Mouse (Mus musculus) gastrocnemius, postnatal 36 days (tissue): ENCODE measurements around the gene Ccdc86. TPM values are rescaled to one million over a fixed set of nuclear protein-coding genes. Genes with fewer than 3 reads are reported as not detected.

Experiments
- DNase-seq, 2 experiments: peaks; one replicate each; pipeline ENCODE4 v3.0.0; 2022
- intact Hi-C: fragments of 180-260 bp; cut with DNase I; formaldehyde crosslinking; loops from one replicate; pipeline ENCODE4 v1.15.1; 2025
- total RNA-seq, 2 experiments: library from RNA; stranded (reverse); gene quantifications; 2 replicates each; pipeline ENCODE4 v1.2.3; 2021

Gene Ccdc86
- total RNA-seq, 2 experiments from 2014 or later = 14.7 to 15.2 TPM

- DNase-seq = no peak
- intact Hi-C loops = no loop called here
Observed at GRCm38 (mm10) chr19:10918321-10918991, 30.6 kb downstream of the Ccdc86 start.

GRCm38 (mm10) chr19:10916506-10916905 lies 32.6 kb downstream of the Ccdc86 start:
- DNase-seq = no peak
- intact Hi-C loops = no loop called here

DNA sequence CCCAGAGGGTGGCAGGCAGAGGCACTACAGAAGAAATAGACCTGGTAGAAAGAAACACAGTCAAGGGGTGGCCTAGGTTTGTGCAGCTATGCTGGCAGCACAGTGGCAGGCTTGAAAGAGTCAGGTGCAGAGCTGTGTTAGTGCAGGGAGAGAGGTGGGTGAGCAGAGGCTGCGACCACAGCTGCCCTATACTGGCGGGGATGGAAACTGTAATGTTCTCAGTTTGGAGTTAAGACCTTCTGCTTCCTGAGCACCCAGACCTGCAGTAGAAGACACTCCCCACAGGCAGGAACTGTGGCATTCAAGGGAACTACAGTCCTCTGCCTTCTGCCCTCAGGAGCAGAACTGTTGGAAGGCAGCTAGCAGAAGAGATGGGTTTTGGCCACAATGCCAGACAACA lies 34.2 kb downstream of the Ccdc86 start:
- no peak for DNase-seq
- intact Hi-C loops = loop anchor here (5.0 kb wide), 2 partner anchors 32 to 47 kb away; partner anchors contain the start of gene Ccdc86

DNA sequence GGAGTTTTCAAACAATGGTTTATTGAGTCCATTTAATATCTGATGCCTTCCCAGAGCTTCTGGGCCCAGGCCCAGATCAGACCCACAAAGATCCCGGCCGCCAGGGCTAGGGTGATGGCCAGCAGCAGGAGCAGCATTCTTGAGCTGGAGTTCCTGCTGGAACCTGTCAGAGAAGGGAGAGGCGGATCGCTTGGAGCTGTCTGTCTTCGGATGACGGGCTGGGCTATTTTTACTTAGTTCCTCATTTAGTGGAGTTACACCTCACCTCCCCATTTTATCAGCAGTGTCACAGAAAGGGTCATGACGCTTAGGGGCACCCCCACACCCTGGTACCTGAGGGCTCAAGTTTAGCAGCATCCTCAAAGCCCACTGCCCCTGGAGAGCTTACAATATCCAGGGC lies 34.8 kb downstream of the Ccdc86 start:
- no peak for DNase-seq
- intact Hi-C loops = loop anchor here (5.0 kb wide), 2 partner anchors 33 to 48 kb away; partner anchors contain the start of gene Ccdc86

DNA sequence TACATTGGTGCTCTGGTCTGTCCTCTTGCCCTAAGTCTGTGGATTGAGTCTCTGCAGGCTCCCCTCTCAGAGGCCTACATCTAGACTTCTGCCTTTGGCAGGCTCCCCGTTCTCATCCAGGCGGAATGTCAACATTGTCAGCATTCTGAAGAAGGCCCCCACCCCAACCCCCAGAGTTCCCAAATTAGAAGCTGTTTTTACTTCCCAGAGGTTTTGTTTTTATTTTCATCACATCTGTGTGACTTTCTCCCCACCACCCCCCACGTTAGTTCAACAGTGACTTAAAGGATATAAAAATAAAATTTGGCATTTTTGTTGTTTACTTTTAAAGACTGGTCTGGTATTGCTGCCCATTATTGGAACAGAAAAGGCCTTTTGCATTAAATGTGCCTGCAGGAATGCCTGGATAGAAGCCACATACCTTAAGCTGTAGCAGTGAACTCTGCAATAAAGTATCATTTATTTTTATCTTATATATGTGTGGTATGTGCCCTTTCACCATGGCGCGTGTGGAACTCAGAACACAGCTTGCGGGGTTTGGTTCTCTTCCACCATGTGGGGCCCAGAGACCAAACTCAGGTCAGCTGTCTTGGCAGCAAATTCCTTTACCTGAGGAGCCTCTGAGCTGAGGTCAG lies 39.9 kb downstream of the Ccdc86 start:
- no peak for DNase-seq
- intact Hi-C loops = no loop called here

- intact Hi-C loops = no loop called here
- peak in 1 of 2 experiments; percentile 31 for DNase-seq
Observed at GRCm38 (mm10) chr19:10907891-10908290, 41.2 kb downstream of the Ccdc86 start.

DNA sequence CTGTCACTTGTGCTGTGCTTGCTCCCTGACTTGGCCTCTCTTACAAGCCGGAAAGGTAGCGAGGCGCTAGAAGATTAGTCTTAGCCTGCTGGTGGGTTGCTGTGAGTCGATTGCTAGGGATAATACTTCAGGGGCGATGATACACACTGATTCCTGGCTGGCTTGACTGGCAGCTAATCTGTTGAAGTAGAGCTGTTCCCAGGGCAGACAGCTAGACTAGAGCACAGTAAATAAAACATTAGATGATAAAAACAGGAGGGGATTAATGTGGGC lies 43.4 kb downstream of the Ccdc86 start:
- DNase-seq = no peak
- intact Hi-C loops = no loop called here

GRCm38 (mm10) chr19:10904927-10905727 lies 43.9 kb downstream of the Ccdc86 start:
- DNase-seq = peak; percentile 50 to 69
- intact Hi-C loops = no loop called here

DNA sequence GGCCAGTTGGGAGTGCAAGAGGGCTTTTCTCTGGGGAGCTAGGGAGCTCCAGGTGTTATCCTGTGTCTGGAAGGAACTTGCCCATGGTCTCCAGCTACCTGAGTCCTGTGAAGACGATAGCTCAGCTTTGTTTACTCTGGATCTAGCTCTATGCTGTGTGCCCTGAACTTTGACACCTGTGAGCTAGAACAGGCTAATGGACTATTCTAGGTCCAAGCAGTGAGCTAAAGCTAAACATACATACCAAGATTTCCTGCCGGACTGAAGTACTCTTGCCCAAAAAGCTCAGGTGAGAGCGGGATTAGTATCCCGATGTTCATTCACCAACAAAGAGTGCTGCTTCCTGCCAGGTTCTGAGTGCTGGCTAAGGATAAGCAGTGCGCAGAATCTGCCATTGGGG lies 44.6 kb downstream of the Ccdc86 start:
- DNase-seq = no peak
- intact Hi-C loops = no loop called here

DNA sequence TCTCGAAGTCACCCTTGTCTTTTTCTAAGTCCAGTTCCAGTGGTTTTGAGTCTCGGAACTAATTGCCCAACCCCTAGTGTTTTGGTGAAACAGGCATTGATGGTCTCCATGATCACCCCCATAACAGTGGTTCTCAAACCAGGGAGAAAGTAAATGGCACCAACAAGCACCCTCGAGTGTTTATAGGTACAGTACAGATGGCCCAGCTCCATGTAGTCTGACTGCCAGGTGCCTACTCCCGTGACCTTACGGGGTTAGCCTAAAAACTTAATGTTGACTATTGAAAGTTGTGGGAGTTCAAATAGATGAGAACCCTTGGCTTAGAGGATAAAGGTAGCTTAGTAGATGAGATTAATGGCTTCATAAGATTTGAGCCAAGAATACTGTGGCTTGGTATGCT lies 48.0 kb downstream of the Ccdc86 start:
- intact Hi-C loops = no loop called here
- no peak for DNase-seq

DNA sequence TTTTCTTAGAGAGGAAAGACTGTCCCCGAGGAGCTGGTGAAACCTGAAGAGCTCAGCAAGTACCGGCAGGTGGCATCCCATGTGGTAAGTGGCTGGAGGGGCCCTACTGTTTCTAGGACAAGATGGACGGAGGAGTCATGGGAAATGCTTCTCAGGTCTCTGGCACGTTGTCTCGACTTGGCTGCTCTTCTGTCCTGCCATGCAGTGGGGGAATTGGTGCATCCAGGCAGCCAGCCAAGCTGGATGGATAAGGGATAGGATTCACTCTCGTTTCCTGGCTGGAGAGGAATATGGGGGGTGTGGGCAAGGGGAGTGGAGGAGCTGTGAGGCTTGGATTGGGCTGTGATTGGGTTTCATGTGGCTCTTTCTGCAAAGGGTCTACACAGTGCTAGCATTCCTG lies 48.8 kb downstream of the Ccdc86 start:
- intact Hi-C loops = no loop called here
- peak; percentile 38 to 46 for DNase-seq

DNA sequence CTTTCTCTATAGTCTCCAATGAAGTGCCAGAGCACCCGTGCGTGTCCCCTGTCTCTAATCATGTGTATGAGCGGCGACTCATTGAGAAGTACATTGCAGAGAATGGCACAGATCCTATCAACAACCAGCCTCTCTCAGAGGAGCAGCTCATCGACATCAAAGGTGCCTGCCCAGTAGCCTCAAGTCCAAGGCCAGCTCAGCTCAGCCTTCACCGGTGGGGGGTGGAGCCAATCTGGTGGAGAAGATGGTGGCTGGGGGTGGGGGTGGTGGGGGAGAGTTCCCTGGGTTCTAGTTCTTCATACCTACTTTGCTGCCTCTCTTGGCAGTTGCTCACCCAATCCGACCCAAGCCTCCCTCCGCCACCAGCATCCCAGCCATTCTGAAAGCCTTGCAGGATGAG lies 51.6 kb downstream of the Ccdc86 start:
- DNase-seq = no peak
- intact Hi-C loops = no loop called here

- intact Hi-C loops = no loop called here
Observed at GRCm38 (mm10) chr19:10896849-10897248, 52.2 kb downstream of the Ccdc86 start.

DNA sequence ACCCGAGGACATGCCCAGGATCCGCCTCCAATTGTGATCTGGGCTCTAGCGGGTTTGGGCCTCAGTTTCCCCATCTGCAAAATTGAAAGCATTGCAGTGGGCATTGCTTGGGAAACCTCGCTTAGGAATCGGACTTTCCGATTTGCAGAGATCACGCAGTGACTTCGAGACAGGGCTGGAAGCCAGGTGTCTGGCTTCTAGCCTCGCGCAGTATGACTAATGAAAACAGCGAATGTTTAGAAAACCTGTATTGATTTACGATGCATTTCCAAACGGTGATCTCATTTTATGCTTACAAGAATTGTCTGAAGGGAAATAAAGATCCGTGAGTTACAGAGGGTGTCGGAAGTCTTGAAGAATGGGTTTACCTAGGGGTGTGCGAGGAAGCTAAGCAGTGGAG lies 53.4 kb downstream of the Ccdc86 start:
- no peak for DNase-seq
- intact Hi-C loops = loop anchor here (2.0 kb wide), 1 partner anchor 15 kb away; no protein-coding TSS in a partner anchor

More at GRCm38 (mm10) chr19:10896849-10897248, 52.2 kb downstream of the Ccdc86 start:
- DNase-seq = no peak

DNA sequence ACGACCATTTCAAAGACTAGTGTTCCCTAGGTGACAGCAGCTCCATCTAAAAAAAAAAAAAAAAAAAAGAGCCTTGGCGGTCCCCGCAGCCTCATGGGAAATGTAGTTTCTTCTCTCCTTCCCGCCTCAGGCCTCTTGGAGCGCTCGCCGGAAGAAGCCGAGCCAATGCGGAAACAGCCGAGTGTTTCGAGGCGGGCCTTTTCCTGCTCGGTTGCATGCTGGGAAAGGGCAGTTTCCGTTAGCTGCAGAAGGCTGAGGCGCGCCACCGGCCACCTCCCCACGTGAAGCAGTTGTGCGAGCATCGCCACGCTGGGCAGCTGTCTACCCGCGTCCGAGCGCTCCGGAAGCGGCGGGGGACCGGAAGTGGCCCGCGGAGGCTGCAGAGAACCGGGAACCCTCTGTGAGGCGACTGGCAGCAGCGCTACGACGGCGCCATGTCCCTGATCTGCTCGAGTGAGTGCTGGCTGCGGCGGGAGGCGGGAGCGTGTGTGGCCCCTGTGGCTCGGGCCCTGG lies 54.0 kb downstream of the Ccdc86 start, which contains the start of gene Prpf19:
Gene Prpf19, plus strand, starts transcription at position 216 of the 513 bp plus-strand sequence.
- DNase-seq = peak; percentile 95
- intact Hi-C loops = loop anchor here (2.0 kb wide), 1 partner anchor 14 kb away; no protein-coding TSS in a partner anchor

GRCm38 (mm10) chr19:10892201-10892600 lies 56.9 kb downstream of the Ccdc86 start:
- DNase-seq = no peak
- intact Hi-C loops = no loop called here

Other genes with a start within 250 kb of the Ccdc86 start
- gene Cd5, start 210.3 kb downstream of the Ccdc86 start, total RNA-seq = under 1 TPM in 1 of 2 experiments, not detected in 1; 0.59 TPM
- under 1 TPM in 1 of 2 experiments, not detected in 1; 0.87 TPM for gene Cd6, start 119.2 kb downstream of the Ccdc86 start, total RNA-seq
- under 1 TPM; 0.42 to 0.43 TPM for gene Slc15a3, start 109.5 kb downstream of the Ccdc86 start, total RNA-seq
- 1 to 10 TPM; 5.3 to 6.0 TPM for gene Tmem132a, start 79.3 kb downstream of the Ccdc86 start, total RNA-seq
- gene Tmem109, start 67.3 kb downstream of the Ccdc86 start, total RNA-seq = 100 to 1,000 TPM; 218 to 234 TPM
- gene Prpf19, start 54.0 kb downstream of the Ccdc86 start, total RNA-seq = 100 to 1,000 TPM; 140 to 166 TPM
- not detected for gene Zp1, start 28.6 kb downstream of the Ccdc86 start, total RNA-seq
- gene Ptgdr2, start 12.1 kb downstream of the Ccdc86 start, total RNA-seq = not detected
- gene Ms4a10, start 25.4 kb upstream of the Ccdc86 start, total RNA-seq = not detected
- not detected for gene Ms4a15, start 44.0 kb upstream of the Ccdc86 start, total RNA-seq
- not detected for gene Ms4a18, start 68.8 kb upstream of the Ccdc86 start, total RNA-seq
- gene Ms4a8a, start 131.8 kb upstream of the Ccdc86 start, total RNA-seq = under 1 TPM; 0.48 to 0.54 TPM
- gene 1700017D01Rik, start 181.6 kb upstream of the Ccdc86 start, total RNA-seq = not detected
- not detected for gene 1700025F22Rik, start 216.1 kb upstream of the Ccdc86 start, total RNA-seq
- not detected for gene Ms4a13, start 247.5 kb upstream of the Ccdc86 start, total RNA-seq